Mouse (Mus musculus): Measurements from ENCODE around the gene Traf7.

Traf7 gene

GRCm38 (mm10) chr17:24477053-24477984, 50.4 kb downstream of the Traf7 start:
- no peak for DNase-seq (ENCODE audit: inconsistent ontology term)

- no peak for DNase-seq (ENCODE audit: inconsistent ontology term)
Measured at GRCm38 (mm10) chr17:24476022-24476776, 51.5 kb downstream of the Traf7 start.

- no peak for DNase-seq (ENCODE audit: inconsistent ontology term)
Measured at GRCm38 (mm10) chr17:24475586-24475985, 52.2 kb downstream of the Traf7 start.

GRCm38 (mm10) chr17:24474557-24474956, 53.2 kb downstream of the Traf7 start:
- DNase-seq (ENCODE audit: inconsistent ontology term), result peak; percentile 36

GRCm38 (mm10) chr17:24473612-24474275, 54.0 kb downstream of the Traf7 start, which contains the start of gene Bricd5:
Gene Bricd5, plus strand, starts transcription at chr17:24473884.
- DNase-seq (ENCODE audit: inconsistent ontology term), result no peak

- DNase-seq (ENCODE audit: inconsistent ontology term), result peak; percentile 69
Measured at GRCm38 (mm10) chr17:24472512-24472911, 55.2 kb downstream of the Traf7 start.

- no peak for DNase-seq (ENCODE audit: inconsistent ontology term)
Measured at GRCm38 (mm10) chr17:24470701-24471527, 56.8 kb downstream of the Traf7 start.

- DNase-seq (ENCODE audit: inconsistent ontology term), result peak; percentile 99
Measured at GRCm38 (mm10) chr17:24469910-24470602, 57.7 kb downstream of the Traf7 start, which contains the start of the genes E4f1 and Pgp. Gene E4f1, minus strand, starts transcription at chr17:24470313. Gene Pgp, plus strand, starts transcription at chr17:24470392.

GRCm38 (mm10) chr17:24469336-24469909, 58.3 kb downstream of the Traf7 start:
- DNase-seq (ENCODE audit: inconsistent ontology term), result no peak

GRCm38 (mm10) chr17:24468636-24469246, 59.0 kb downstream of the Traf7 start:
- no peak for DNase-seq (ENCODE audit: inconsistent ontology term)

- no peak for DNase-seq (ENCODE audit: inconsistent ontology term)
Measured at GRCm38 (mm10) chr17:24463374-24464133, 64.2 kb downstream of the Traf7 start.

GRCm38 (mm10) chr17:24462932-24463331, 64.8 kb downstream of the Traf7 start:
- DNase-seq (ENCODE audit: inconsistent ontology term), result no peak

- no peak for DNase-seq (ENCODE audit: inconsistent ontology term)
Measured at GRCm38 (mm10) chr17:24461580-24461979, 66.2 kb downstream of the Traf7 start.

All from Muller cell, postnatal 12 days (primary cell).